Mouse (Mus musculus) liver, postnatal 0 days (tissue): ENCODE data around the gene Tmem72.

Experiments used
- CTCF ChIP-seq: sonication (generic); IDR thresholded peaks from 2 replicates; pipeline ENCODE4 v1.5.1; 2016; ENCODE audit warnings: antibody characterized with exemption, low read depth
- EP300 ChIP-seq: IDR thresholded peaks from 2 replicates; pipeline ENCODE4 v1.6.1; 2016; ENCODE audit warnings: antibody characterized with exemption, low read depth, mild to moderate bottlenecking

DNA sequence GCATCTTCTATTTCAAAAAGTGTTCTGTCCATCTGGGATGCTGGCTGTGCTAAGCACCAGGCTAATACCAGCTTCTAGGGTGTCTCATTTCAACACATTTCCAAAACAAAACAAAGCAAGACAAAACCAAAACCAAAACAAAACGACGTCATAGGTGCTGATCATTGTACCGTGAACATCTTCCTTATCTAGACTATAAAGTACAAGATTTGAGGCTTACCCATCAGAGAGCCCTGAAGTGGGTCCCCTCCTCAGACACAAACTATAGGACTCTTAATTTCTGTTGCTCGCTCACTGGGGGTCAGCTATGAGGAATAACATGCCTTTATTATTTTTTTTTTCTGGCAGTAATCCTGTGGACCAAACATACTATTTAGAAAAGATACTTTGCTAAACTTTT is 23.1 kb downstream of the Tmem72 start:
- TF ChIP-seq CTCF, result no peak
- TF ChIP-seq EP300, result no peak
